Mouse (Mus musculus) megakaryocyte-erythroid progenitor cell, adult 5-6 weeks (primary cell): Measurements from ENCODE around the gene Sfpq. TPM values are rescaled to one million over a fixed set of nuclear protein-coding genes. Genes with fewer than 3 reads are reported as not detected.
A peak's percentile ranks its signal among the peaks of the same experiment; 100 is the strongest.

Source experiments
- ATAC-seq: replicated peaks from 2 replicates; pipeline ENCODE4 v1.8.0; 2016; ENCODE audit warnings: mild to moderate bottlenecking, inconsistent platforms; ENCODE audit not compliant: severe bottlenecking, poor library complexity, low FRiP score, low TSS enrichment
- total RNA-seq, 2 experiments: library from RNA; stranded (forward) in 1 of 2; stranded (reverse) in 1 of 2; fragments of 200-1000, 215-1000 nt in 1 of 2; fragments of >200 nt in 1 of 2; fragmentation: Nextera tagmentation in 1 of 2; gene quantifications; 2 replicates each; pipeline ENCODE4 v1.2.3; 2014 to 2017

Gene Sfpq
- total RNA-seq, 2 experiments from 2014 or later, result 426 to 968 TPM

DNA sequence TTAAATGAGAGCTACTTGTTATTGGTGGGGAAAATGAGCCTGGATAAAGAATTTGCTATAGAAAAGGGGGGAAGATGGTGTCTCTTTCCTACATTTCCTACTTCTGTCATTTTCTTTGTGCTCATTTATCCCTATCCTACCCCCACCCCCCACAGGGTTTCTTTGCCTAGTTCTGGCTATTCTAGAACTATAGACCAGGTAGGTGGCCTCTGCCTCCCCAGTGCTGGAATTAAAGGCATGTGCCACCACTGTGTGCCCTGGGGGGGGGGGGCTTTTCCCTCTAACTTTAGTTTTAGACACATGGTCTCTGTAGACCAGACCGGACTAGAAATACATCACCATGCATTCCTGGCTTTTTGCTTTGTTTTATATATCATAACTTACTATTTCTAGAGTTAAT, 3.1 kb downstream of the Sfpq start:
- ATAC-seq, result no peak

DNA sequence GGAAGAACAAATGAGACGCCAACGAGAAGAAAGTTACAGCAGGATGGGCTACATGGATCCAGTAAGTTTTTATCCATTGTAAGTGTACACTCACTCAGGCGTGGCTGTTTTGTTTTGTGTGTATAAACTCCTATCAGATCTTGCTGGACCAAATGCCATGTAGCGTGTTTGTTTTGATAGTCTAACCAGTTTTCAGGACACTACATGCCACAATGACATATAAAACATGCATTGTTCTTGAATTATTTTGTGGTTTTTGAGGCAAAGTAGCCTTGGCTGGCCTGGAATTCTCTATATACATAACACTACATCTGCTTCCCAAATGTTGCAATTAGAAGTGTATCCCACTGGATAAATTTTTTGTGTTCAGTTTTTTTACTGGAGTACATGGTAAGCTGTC, 5.7 kb downstream of the Sfpq start:
- no peak for ATAC-seq

DNA sequence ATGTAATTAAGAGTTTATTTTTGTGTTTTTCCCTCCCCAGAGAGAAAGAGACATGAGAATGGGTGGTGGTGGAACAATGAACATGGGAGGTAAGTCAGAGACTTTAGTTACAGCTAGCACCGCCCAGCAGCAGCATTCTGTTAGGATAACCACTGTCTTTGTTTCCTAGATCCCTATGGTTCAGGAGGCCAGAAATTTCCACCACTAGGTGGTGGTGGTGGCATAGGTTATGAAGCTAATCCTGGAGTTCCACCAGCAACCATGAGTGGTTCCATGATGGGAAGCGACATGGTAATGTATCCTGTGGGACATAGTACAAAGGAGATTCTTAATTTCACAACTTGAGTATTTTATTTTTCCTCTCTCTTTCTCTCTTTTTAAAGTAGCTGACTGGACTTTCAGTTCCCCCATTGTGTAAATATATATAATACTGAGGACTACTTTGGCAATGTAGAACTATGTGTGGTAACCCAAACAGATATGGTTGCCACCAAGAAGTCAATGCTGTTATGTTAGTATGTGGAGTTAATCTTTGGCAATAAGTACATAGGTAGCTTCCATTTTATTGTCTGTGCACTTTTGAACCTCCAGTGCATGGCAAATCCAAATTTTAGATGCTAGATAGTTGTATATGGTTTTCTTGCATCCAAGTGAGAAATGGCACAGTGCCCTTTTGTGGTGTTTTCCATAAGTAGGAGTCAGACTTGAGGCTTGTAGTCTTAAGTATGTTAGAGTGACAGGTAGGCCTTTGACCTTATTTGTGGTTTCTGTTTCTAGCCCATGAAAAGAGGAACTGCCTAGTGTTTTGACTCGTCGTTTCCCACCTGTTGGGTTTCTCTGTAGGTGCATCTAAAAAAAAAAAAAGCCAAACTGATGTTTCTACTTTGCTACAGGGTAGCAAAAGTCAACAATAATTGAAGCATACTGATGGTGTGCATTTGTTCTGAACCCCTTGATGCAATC, 6.4 kb downstream of the Sfpq start:
- ATAC-seq, result peak; percentile 60; the same call in 1 of the 2 replicates

- ATAC-seq, result no peak
Observed at GRCm38 (mm10) chr4:127037158-127037557, 16.0 kb downstream of the Sfpq start.

- peak; percentile 36 for ATAC-seq
Observed at GRCm38 (mm10) chr4:127037908-127038827, 17.0 kb downstream of the Sfpq start.

GRCm38 (mm10) chr4:127038828-127039349, 17.8 kb downstream of the Sfpq start:
- ATAC-seq, result 0 out of 2 replicates have a peak, but pooled peaks have one; percentile 3

DNA sequence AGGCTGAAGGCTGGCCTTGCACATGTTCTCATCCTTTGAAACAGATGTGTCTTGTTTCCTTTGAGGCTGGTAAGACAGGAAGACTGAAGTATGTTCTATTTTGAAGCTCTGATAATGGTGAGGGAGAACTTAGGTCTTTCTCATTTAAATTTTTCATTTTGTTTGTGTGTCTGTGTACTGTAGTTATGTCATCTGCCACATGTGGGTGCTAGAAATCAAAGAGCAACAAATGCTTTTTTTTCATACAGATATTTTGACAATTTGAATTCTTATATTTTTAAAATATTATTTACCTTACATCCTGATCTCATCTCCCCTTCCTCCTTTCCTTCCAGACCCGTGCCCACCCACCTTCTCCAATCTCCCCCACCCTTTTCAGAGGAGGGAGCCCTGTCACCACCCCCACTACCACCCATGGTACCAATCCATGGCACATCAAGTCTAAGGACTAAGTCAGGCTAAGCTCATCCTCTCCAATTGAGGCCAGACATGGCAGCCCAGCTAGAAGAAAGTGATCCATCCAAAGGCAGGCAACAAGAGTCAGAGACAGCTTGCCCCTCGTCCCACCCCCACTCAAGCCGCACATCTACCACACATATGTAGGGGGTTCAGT, 18.9 kb downstream of the Sfpq start:
- ATAC-seq, result no peak

DNA sequence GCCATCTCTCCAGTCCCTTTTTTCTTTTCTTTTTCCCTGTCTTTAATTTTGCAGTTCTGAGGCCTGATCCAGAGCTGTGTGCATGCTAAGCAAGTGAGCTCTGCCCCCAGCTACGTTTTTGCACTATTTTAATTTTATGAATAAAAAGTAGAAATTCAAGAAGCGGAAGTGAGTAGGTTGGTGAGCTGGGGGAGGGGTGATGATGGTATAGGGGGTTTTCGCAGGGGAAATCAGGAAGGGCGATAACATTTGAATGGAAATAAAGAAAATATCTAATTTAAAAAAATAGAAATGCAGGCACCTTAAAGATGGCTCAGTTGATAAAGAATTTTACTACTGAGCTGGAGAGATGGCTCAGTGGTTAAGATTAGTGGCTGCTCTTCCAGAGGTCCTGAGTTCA, 22.4 kb downstream of the Sfpq start:
- no peak for ATAC-seq

DNA sequence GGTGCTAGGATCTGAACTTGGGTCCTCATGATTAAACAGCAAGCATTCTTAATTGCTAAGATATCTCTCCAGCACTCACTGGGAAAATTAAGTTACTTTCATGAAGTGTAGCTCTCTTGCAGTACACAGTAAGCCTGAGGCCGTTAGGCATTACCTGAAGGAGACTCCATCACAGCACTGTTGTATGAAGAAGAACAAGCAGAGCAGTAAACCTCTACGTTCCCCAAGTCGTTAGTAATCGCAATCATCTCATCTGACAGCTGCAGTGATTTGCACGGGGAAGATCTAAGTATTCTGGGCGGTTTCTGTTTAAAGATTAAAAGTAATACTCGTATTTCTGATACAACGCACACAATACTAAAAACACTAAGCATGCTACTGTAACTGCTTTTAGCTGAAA, 30.0 kb downstream of the Sfpq start:
- ATAC-seq, result no peak

GRCm38 (mm10) chr4:127053071-127053470, 31.9 kb downstream of the Sfpq start:
- ATAC-seq, result no peak

GRCm38 (mm10) chr4:127054522-127055198, 33.5 kb downstream of the Sfpq start:
- ATAC-seq, result peak; percentile 51; the same call in 1 of the 2 replicates

DNA sequence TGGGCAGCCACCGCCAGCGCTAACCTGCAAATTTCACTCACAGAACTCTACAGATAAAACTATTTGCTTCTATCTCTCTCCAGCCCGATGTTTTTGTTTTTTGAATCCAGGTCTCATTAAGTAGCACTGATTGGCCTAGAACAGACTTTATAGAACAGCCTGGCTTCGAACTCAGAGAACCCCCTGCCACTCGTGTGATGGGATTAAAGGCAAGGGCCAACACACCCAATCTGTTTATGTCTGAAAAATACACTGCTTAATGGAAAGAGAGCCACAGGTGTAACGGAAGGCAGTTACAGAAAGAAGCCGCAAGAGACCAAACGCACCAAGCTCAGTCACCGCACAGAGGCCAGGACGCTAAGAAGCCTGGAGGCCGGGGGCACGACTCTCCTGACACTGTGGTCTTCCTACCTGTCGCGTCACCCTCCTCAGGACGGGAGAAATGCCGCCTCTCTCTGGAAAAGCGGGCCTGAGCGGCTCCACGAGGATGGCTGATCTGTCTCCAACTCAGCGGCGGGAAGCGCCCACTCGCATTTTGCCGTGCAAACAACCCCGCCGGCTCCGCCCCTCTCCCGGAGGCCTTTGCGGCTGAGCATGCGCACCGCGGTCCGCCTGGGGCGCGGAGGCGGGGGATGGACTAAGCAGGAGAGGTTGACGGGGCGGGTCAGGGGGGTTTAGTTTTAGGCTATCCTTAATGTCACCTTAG, 39.6 kb downstream of the Sfpq start, which contains the start of gene Zmym1:
Gene Zmym1, minus strand, starts transcription at position 568 of the 706 bp plus-strand sequence.
- ATAC-seq, result peak; percentile 98

DNA sequence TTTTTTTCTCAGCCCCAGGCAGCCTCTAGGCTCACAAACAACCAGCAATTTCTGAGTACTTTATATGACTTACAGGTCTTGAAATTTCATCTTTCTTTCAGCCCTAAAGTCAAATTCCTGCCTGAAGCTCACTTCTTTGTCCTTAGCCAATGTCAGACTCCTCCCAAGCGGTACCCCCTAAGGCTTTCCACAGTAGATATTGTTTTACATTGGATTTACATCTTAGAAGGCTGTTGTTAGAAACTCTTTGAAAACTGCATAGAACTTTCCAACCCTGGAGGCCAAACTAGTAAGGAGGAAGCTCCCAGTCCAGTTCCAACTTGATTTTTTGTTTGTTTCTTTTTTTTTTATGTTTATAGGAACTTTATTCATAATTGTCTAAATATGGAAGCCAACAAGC, 42.9 kb downstream of the Sfpq start:
- no peak for ATAC-seq

DNA sequence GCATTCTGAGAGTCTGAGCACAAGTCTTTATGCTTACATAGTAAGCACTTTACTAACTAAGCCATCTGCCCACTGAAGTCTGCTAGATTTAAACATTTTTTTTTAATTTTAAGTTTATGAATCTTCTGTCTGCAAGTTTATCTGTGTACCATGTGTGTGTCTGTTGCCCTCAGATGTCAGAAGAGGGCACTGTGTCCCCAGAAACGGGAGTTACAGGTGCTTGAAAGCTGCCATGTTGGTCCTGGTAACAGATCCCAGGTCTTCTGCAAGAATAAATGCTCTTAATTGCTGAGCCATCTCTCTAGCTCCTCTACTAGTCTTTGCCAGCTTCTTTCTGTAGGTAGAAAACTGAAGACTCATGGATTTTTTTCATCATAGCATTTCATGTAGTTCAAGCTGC, 53.8 kb downstream of the Sfpq start:
- no peak for ATAC-seq

DNA sequence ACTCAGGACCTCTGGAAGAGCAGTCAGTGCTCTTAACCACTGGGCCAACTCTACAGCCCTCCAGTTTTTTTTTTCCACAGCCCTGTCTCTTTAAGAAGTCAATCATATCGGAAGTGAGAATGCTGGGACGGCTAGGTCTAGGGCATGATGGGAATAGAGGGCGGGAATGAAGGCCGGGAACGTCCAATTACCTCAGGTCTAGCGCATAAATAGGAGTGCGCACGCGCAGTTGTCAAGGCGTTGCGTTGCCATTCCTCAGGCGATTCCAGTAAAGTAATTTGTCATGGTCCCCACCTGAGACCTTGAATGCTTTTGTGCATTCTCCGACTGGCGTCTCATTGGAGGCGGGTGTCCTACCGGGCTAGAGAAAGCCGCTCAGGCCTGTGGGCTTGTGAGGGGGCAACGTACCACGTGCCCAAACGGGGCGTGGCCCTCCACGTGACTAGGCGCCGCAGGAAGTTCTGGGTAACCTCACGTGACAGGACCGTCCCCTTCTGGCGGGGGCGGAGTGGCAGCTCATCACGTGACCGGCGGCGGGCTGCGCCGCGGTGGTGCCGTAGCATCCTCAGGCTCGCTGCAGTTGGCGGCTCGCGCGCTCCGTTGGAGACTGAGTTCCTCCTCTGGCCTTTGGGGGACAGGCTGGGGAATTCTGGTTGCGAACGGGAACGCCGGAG, 55.9 kb downstream of the Sfpq start, which contains the start of gene Zmym6:
Gene Zmym6, plus strand, starts transcription at position 509 of the 674 bp plus-strand sequence.
- ATAC-seq, result peak; percentile 96

DNA sequence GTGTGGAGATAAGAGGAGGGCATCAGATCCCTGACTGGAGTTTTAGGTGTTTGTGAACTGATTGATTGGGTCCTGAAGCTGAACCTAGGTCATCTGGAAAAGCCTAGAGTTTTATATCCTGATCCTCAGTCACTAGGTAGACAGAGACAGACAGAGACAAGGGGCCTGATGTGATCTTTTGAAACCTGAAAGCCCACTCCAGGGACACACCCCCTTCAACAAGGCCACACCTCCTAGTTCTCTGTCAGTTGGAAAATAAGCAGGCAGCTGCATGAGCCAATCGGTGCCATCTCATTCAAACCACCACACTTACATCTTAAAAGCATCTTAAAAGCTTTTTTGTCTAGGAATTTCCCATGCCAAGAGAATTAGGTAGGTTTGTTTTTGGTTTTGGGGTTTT, 59.7 kb downstream of the Sfpq start:
- ATAC-seq, result no peak

GRCm38 (mm10) chr4:127083131-127083530, 62.0 kb downstream of the Sfpq start:
- ATAC-seq, result no peak

DNA sequence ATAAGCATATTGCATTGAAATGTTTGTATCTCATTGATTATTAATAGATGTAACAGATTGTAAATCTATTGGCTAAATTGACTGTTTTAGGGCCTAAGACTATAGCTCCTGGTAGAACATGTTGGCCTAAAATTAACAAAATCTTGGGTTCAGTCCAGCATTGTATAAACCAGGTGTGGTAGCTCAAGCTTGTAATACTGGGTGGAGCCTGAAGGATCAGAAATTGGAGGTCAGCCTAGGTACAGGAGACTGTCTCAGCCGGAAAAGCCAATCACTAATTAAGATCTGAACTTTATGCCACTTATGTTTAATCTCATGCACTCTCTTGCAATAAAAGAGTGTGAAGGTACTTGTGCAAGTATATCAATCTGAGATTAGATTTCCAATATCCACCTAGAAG, 64.6 kb downstream of the Sfpq start:
- no peak for ATAC-seq
